Mouse (Mus musculus) frontal cortex, postnatal 10 days (tissue): ENCODE data around the gene Ssbp3.

Experiments used
- DNase-seq, 2 experiments: peaks; one replicate each; pipeline ENCODE4 v3.0.0; 2022; ENCODE audit warnings: low spot score in 2 of 2, mixed read lengths in 1 of 2

Gene Ssbp3

DNA sequence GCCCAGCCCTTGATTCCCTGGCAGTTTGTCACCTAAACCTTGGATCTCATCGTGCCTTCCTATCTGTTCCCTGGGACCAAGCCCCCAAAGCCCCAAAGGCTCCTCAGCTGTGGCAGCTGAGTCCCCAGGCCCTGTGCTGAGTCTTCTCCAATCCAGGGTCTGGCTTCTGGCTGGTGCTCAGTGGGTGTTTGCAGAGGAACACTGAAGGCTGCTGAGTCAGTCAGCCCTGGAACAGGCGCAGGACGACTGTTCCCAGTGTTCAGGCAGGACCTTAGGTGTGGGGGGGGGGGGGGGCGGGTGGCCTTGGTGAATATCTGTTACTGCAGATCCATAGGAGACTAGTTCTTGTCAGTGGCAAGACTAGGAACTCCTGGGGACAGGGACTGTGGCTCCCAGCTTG, 141.4 kb downstream of the Ssbp3 start:
- no peak for DNase-seq

DNA sequence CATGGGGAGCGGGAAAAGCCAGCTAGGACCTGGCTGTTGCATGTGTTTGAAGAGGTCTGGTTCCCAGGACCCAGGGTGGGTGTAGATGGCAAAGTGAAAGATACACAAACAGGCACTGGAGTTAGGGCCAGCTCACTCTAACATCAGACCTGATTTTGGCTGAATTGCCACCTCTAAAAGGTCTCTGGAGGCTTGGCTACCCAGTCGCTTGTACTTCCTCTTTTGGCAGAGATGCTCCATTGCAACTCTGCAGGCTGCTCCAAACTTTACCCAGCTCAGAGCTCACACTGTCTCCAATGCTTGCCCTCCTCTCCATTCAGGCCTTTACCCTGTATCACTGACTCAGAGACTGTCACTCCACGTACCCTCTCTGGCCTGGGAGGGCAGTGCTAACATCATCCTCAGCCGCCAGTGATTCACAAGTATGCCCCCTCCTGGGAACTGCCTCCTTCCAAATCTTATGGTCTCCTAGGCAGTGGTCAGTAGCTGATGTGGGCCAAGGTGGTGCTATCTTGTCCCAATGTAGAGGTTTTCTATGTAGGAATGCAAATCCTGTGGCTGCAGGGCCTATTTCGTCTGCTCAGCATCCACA, 142.6 kb downstream of the Ssbp3 start:
- DNase-seq: no peak

DNA sequence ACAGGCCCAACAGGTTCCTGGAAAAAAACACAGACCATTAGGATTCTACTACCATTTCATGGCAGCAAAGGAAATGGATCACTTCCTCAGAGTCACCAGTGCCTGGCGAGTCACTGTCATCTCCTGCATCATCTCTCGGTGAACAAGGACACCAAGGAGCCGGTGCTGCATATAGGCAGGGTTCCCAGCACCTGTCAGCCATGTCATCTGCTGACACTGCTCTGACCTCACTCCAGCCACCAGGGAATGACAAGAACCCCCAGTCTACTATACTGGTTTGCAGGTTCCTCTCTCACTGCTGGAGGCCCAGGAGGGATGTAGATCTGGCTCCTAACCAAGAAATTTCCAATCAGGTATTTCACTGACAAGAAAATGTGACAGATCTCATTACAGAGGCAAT, 145.6 kb downstream of the Ssbp3 start:
- no peak for DNase-seq

GRCm38 (mm10) chr4:107058346-107058745, 147.8 kb downstream of the Ssbp3 start:
- no peak for DNase-seq

DNA sequence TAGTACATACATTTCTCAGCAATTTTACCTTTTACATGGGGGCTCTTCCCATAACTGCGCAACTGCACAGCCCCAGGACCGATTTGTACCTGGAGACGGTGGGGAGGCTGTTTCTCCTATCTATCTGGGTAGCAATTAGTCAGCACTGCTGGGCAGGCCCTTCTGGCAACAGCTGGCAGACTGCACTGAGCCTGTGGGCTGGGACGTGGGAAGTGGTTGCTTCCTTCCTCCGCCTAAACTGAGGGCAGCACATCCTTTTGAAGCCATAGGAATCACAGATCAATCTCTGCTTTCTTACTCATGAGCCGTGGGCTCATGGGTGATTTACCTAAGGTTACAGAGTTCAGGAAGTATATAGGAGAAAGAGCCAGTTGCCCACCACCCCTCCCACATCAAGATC, 148.3 kb downstream of the Ssbp3 start:
- DNase-seq: no peak

DNA sequence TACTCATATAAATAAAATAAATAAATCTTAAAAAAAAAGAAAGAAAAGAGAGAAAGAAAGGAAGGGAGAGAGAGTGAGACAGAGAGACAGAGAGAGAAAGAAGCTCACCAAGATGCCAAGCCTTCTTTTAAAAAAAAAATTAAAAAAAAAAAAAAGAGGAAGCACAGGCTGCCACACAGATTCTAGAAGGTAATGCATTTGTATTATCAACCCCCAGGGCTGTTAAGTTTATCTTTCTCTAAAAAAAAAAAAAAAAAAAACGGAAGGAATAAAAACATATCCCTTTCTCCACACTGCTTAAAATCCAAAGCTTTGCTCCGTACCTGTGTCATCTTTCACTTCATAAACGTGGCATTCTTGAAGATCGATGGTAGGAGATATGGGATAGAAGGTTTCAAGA, 151.1 kb downstream of the Ssbp3 start:
- DNase-seq: no peak

- no peak for DNase-seq
Observed at GRCm38 (mm10) chr4:107063214-107063613, 152.7 kb downstream of the Ssbp3 start.

DNA sequence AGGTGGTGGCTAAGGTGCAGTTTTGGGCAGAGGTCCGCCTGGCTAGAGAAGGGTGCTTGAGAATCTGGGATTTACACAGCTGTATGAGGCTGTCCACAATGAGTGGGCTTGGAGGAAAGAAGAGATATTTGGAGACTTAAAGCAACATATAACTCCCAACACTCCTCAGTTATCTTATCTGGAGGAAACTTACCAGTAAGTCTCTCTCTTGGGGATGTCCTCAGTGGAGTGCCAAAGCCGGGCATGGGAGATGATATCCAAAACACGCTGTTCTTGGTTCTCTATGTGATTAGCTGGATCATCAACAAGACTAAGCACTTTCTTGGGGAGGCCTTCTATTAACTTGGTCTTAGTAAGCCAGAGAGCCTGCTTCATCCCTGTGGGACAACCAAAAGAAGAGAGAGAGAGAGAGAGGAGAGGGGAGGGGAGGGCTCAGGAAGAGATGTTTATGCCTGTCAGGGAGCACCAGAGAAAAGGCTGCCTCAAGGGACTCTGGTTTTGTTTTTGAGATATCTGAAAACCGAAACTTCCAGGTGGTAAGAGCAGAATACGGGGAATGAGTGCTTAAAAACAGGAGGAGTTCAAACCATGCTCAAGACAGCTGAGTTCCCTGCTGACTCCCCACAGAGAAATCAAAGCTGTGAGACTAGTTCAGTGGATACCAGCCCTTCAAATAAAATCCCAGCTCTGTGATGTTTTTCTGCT, 154.0 kb downstream of the Ssbp3 start:
- no peak for DNase-seq

GRCm38 (mm10) chr4:107066252-107067124, 156.0 kb downstream of the Ssbp3 start, which contains the start of the genes Mrpl37 and Cyb5rl:
Gene Mrpl37 (minus strand): TSS chr4:107066868.
Gene Cyb5rl (plus strand): TSS chr4:107066988.
- DNase-seq: peak; percentile 92 to 95

DNA sequence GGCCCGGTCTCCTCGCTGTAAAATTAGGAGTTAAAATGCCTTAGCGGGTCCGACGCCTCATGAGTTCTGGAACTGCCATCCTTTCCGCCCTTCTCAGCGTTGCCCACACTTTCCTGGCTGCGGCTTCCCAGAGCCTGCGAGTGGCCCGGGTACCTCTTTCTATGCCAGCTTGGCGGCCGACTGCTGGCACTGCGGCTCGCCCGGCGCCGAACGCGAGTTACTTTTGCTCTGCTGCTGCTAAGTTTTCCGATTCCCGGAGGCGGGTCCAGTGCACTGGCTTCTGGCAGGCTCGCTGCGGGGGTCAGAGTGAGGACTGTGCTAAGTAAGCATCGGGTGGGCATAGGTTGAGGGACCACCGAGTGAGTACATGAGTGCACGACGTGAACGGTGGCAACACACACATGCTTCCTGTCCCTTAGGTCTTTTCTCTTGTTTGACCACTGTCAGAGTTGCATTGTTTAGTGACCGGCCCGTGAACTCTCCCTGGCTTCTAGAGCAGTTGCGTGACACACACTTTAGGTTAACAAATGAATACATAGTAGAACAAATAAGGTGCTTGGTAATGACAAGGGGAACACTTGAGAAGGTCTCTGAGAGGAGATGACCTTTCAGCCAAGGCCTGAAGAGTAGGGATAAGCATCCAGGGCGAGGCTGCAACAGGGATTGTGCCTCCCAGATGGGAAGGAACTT, 156.8 kb downstream of the Ssbp3 start:
- peak in 1 of 2 experiments; percentile 36 for DNase-seq

DNA sequence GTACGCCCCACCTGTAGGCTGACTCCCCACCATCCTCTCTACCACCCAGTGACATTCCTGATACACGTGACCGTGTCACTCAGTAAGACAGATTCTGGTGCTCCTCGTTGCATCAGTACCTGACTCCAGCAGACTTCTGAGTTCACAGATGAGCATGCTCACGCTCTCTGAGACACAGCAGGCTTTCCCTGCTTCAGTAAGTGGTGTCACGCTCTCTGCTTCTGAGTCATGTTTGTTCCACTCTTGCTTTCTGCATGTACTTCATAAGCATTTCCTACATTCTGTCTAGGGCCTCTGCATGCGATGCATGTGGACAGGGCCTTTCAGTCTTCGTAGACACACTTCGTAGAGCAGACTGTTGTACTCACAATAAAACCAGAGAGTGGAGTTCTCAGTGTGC, 161.8 kb downstream of the Ssbp3 start:
- no peak for DNase-seq

- DNase-seq: no peak
Observed at GRCm38 (mm10) chr4:107075456-107075855, 165.0 kb downstream of the Ssbp3 start.

DNA sequence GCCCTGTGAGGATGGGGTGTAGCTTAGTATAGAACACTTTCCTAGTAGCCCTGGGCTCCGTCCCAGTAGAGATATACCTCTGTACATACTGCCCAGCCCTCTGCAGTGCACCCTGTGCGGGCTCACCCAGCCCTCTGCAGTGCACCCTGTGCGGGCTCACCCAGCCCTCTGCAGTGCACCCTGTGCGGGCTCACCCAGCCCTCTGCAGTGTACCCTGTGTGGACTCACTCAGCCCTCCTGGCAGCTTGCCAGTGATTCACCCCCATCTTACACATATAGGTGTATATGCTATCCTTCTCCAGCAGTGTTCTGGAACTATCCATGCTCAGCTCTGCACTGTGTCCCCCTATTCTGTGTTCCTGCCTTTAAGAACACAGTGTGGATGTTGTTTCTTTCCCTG, 168.4 kb downstream of the Ssbp3 start:
- DNase-seq: no peak

GRCm38 (mm10) chr4:107079716-107080115, 169.2 kb downstream of the Ssbp3 start:
- DNase-seq: no peak

GRCm38 (mm10) chr4:107082185-107082584, 171.7 kb downstream of the Ssbp3 start:
- no peak for DNase-seq

- no peak for DNase-seq
Observed at GRCm38 (mm10) chr4:107083126-107083525, 172.6 kb downstream of the Ssbp3 start.

GRCm38 (mm10) chr4:107084343-107084742, 173.8 kb downstream of the Ssbp3 start:
- DNase-seq: peak in 1 of 2 experiments; percentile 22

DNA sequence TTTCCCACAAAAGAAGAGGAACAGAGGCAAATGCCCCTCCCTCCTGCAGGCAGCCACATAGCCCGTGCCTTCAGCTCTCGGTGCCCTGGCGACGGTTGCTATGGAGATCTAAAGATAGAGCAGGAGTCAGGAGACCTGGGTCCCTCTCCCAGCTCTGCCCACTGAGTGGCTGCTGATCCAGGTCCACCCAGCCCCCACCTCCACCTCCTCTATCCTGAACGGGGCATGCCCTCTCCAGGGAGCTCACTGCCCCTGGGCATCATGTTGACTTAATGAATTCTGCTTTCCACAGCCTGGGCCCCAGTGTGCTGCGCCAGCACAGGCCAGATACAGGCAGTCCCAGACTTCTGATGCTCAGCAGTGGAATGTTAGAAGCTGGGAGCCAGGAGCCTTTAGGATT, 174.4 kb downstream of the Ssbp3 start:
- peak; percentile 78 to 85 for DNase-seq

DNA sequence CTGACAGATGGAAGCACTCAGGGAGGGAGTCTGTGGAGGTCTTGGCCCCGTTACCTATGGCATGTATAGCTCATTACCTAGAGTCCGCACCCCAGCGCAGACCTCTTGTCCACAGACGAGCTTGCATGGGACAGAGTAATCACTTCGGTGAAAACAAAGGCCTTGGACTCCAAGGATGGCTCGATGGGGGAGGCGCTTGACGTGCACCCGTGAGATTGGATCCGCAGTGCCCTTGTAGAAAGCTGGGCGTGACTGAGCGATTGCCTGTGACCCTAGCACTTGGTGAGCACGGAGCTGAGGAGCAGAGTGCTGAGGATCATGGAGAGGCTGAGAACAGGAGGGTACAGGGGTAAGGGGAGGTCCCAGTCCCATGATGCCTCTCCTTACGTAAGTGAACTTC, 181.2 kb downstream of the Ssbp3 start:
- no peak for DNase-seq

DNA sequence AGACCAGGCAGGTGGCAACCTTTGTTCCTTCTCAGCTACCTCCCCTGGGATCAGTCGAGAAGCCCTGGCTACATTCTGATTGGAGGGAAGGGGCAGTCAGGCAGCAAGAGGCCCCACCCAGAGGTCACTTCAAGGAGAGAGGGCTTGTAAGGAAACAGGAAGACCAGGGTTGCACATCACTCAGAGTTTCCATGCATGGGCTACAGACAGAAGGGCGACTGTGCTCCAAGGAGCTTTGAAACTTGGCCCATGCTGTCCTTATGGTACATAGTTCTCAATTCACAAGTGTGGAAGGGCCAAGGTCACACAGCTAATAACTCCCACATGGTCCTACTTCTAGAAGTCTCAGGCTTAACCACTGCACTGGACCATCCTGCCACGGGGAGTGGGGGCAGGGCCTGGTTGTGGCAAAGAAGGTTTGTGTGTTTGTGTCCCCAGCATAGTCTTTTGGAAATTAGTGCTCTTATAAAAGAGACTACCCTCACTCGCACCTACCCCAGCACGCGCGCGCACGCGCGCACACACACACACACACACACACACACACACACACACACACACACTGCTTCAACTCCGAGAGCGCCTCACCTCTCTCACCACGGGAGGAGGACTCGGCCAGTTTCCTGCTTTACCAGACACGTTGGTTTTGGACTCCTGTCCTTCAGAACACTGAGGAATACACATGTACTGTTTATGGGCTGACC, 184.1 kb downstream of the Ssbp3 start:
- DNase-seq: no peak

DNA sequence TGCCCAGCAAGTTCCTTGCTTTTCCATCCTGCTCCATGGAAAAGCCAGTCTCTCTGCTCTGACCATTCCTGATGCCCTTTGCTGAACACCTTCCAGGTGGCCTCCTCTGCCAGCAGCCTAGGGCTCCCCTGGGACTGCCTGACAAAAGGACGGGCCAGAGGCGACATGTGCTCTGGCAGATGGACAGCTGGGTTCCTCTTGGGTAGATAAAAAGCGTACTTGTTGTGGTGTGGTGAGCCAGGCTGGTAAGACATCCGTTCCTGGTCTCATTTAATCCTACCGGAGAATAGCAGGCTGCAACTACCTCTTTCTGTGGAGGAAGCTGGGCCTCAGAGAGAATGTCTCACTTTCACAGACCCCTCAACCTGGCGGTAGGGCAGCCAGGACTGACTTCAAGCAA, 185.5 kb downstream of the Ssbp3 start:
- no peak for DNase-seq
